Mouse (Mus musculus) MEL (cell line): ENCODE measurements around the gene Zdhhc24. TPM values are rescaled to one million over a fixed set of nuclear protein-coding genes. Genes with fewer than 3 reads are reported as not detected.

Experiments
- DNase-seq: peaks from one replicate; pipeline ENCODE4 v3.0.0; 2011; ENCODE audit warnings: low read depth, low spot score
- H3K27ac ChIP-seq: 2 replicates; pipeline ENCODE4 v1.5.1; 2012; ENCODE audit warnings: low read depth, mild to moderate bottlenecking, control low read depth, low read length, moderate library complexity; ENCODE audit not compliant: control insufficient read depth
- H3K27me3 ChIP-seq, 2 experiments: fragments of 150-350 bp in 1 of 2; sonication (generic) in 1 of 2; 2 replicates each; pipeline ENCODE4 v1.6.1; 2012; ENCODE audit warnings: low read length in 2 of 2, mild to moderate bottlenecking in 2 of 2, improper control_type of control experiment in 1 of 2, moderate library complexity in 1 of 2; ENCODE audit not compliant: insufficient read depth in 2 of 2, control insufficient read depth in 1 of 2
- H3K36me3 ChIP-seq, 2 experiments: 2 replicates each; pipeline ENCODE4 v1.6.1; 2012 to 2014; ENCODE audit warnings: low read length in 2 of 2, improper control_type of control experiment in 1 of 2, inconsistent platforms in 1 of 2, mild to moderate bottlenecking in 1 of 2; ENCODE audit not compliant: insufficient read depth in 2 of 2, control insufficient read depth in 1 of 2
- H3K4me1 ChIP-seq, 2 experiments: fragments of 150-350 bp in 1 of 2; sonication (generic) in 1 of 2; 2 replicates each; pipeline ENCODE4 v1.6.1; 2012; ENCODE audit warnings: low read length in 2 of 2, improper control_type of control experiment in 1 of 2, mild to moderate bottlenecking in 1 of 2; ENCODE audit not compliant: insufficient read depth in 2 of 2, control insufficient read depth in 1 of 2
- H3K4me3 ChIP-seq, 2 experiments: fragments of 150-350 bp in 1 of 2; sonication (generic) in 1 of 2; 2 replicates each; pipeline ENCODE4 v1.5.1; 2012; ENCODE audit warnings: low read depth in 2 of 2, low read length in 2 of 2, mild to moderate bottlenecking in 2 of 2, moderate library complexity in 2 of 2, control low read depth in 1 of 2, improper control_type of control experiment in 1 of 2; ENCODE audit not compliant: control insufficient read depth in 1 of 2, insufficient read depth in 1 of 2
- H3K79me2 ChIP-seq: 2 replicates; pipeline ENCODE4 v1.6.1; 2012; ENCODE audit warnings: mild to moderate bottlenecking, low read length, moderate library complexity; ENCODE audit not compliant: control insufficient read depth, poor library complexity, insufficient read depth
- H3K9ac ChIP-seq: 2 replicates; pipeline ENCODE4 v1.6.1; 2012; ENCODE audit warnings: low read depth, mild to moderate bottlenecking, control low read depth, low read length, moderate library complexity; ENCODE audit not compliant: control insufficient read depth, poor library complexity, severe bottlenecking
- H3K9me3 ChIP-seq: fragments of 150-350 bp; sonication (generic); replicated peaks from 2 replicates; pipeline ENCODE4 v1.6.1; 2012; ENCODE audit warnings: mild to moderate bottlenecking, low read length, improper control_type of control experiment, moderate library complexity; ENCODE audit not compliant: insufficient read depth
- ETS1 ChIP-seq: IDR thresholded peaks from 2 replicates; pipeline ENCODE4 v1.6.1; 2012; ENCODE audit warnings: low read depth, mild to moderate bottlenecking, inconsistent platforms, low read length, improper control_type of control experiment, moderate library complexity
- JUND ChIP-seq: IDR thresholded peaks from 2 replicates; pipeline ENCODE4 v1.6.1; 2011; ENCODE audit warnings: low read depth, mild to moderate bottlenecking, improper control_type of control experiment, low read length
- MXI1 ChIP-seq: IDR thresholded peaks from 2 replicates; pipeline ENCODE4 v1.6.1; 2011; ENCODE audit warnings: mild to moderate bottlenecking, low read depth, low read length, improper control_type of control experiment
- POLR2A ChIP-seq, 2 experiments: IDR thresholded peaks; 2 replicates each; pipeline ENCODE4 v1.6.1; 2011 to 2012; ENCODE audit warnings: low read length in 2 of 2, mild to moderate bottlenecking in 2 of 2, control low read depth in 1 of 2, improper control_type of control experiment in 1 of 2, low read depth in 1 of 2, moderate library complexity in 1 of 2; ENCODE audit not compliant: control insufficient read depth in 1 of 2, insufficient read depth in 1 of 2, poor library complexity in 1 of 2
- RCOR1 ChIP-seq: IDR thresholded peaks from 2 replicates; pipeline ENCODE4 v1.6.1; 2012; ENCODE audit warnings: low read depth, mild to moderate bottlenecking, inconsistent platforms, low read length, improper control_type of control experiment
- ZMIZ1 ChIP-seq: IDR thresholded peaks from 2 replicates; pipeline ENCODE4 v1.6.1; 2012; ENCODE audit warnings: low read depth, mild to moderate bottlenecking, inconsistent platforms, low read length, improper control_type of control experiment, moderate library complexity
- ZNF384 ChIP-seq: IDR thresholded peaks from 2 replicates; pipeline ENCODE4 v1.6.1; 2012; ENCODE audit warnings: low read depth, mild to moderate bottlenecking, inconsistent platforms, low read length, improper control_type of control experiment
- polyA plus RNA-seq, 2 experiments: library from polyadenylated mRNA; stranded (reverse) in 1 of 2; unstranded in 1 of 2; fragments of >175 nt in 1 of 2; fragments of >200 nt in 1 of 2; gene quantifications; 2 replicates each; pipeline versions ENCODE4 v1.2.1 to v1.2.4; 2012; ENCODE audit warnings: low replicate concordance in 2 of 2, low read depth in 1 of 2; ENCODE audit not compliant: insufficient read length in 2 of 2, insufficient read depth in 1 of 2, missing spikeins in 1 of 2
- total RNA-seq: library from RNA; depleted of rRNA; stranded (reverse); fragments of 300-350 nt; gene quantifications from 2 replicates; pipeline ENCODE4 v1.2.3, GENCODE M21; 2012

Zdhhc24 gene
- total and polyA plus RNA-seq, 3 experiments, result 15.8 to 21.1 TPM; not detected in 1

DNA sequence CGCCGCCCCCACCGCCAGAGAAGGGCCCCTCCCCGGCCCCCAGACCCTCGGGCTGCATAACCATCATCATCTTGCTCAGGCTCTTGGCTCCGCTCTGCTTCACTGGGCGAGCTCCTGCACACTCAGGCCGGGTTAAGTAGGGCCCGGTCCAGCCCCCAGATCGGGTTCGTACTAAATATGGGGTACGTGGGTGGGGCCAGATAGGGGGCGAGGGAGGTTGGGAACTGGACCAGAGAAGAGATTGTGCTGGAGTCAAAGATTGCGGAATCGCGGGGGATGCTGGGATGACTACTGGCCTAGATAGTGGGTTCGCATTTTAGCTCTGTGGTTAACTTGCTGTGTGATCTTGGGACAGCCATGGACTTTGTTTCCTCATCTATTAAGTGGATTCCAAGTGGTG is 683 bp upstream of the Zdhhc24 start, which contains the start of gene Actn3:
Actn3 (minus strand) TSS at position 125 of the 400 bp plus-strand sequence.
- H3K4me1 ChIP-seq, result peaks cover 0 to 17% of the 10 kb centered on the region in 2 experiments; a peak in 2 of 4 replicates

DNA sequence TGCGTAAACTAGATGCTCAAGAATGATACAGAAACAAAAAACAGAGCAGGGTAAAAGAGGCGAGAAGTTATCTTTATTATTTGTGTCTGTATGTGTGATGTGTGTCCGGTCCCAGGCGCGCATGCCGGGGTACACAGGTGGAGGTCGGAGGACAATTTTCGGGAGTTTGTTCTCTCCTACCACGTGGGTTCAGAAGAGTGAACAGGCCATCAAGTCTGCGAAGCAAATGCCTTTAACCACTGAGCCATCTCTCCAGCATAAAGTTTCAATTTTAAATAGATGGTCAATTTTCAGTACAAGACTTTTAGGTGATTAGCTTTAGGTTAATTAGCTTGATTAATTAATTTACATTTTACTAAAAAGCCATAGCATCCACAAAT is 846 bp downstream of the Zdhhc24 start:
- Histone ChIP-seq H3K36me3 (peaks cover 0 to 9% of the 10 kb centered on the region in 2 experiments; a peak in 2 of 4 replicates), H3K9ac (peak overlapping the region; percentile 95), H3K4me3 (peak overlapping the region; percentile 88 to 94), H3K79me2 (peaks cover 16% of the 10 kb centered on the region), H3K4me1 (peaks cover 0 to 17% of the 10 kb centered on the region in 2 experiments; a peak in 2 of 4 replicates), H3K27me3 (no peaks in the 10 kb centered on the region), H3K27ac (peak overlapping the region; percentile 66), H3K9me3 (no peaks in the 10 kb centered on the region)
- DNase-seq, result peak; percentile 38
- TF ChIP-seq ZNF384 (peak; percentile 57), ETS1 (no peak)
- TF ChIP-seq, all 39 proteins: peak for 1

More for the DNA sequence above, 683 bp upstream of the Zdhhc24 start, which contains the start of gene Actn3:
- peak within 1 kb of the TSS; percentile 95 for H3K9ac ChIP-seq
- H3K79me2 ChIP-seq, result peaks cover 16% of the 10 kb centered on the region
- H3K27ac ChIP-seq, result peak within 1 kb of the TSS; percentile 66
- H3K27me3 ChIP-seq, result no peaks in the 10 kb centered on the region; a peak in 1 of 4 replicates
- H3K9me3 ChIP-seq, result no peaks in the 10 kb centered on the region
- TF ChIP-seq ZMIZ1 (no peak), RCOR1 (peak; percentile 50; the same call in 1 of the 2 replicates)
- DNase-seq, result no peak
- peak within 1 kb of the TSS; percentile 88 to 94 for H3K4me3 ChIP-seq
- peaks cover 0 to 9% of the 10 kb centered on the region in 2 experiments; a peak in 2 of 4 replicates for H3K36me3 ChIP-seq

DNA sequence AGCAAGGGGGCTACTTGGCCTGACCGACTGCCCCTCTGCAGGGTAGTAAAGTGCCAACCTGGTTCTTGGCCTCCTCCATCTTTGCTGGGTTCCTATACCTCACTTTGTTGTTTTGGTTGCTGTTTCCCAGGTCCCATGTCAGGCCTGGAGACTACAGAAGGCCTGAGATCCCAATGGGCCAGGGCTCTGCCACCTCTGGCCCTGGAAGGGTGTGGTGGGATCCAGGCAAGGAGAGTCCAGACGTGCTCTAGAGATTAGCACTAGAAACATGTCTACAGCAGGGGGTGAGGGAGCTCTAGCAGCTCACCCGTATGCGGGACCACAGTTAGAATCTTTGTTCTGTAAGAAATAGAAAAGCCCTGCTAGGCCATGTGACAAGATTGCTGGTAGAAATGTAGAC is 5.5 kb downstream of the Zdhhc24 start:
- H3K27me3 ChIP-seq, result no peaks in the 10 kb centered on the region
- no peak overlapping the region for H3K27ac ChIP-seq
- no peak for TF ChIP-seq ETS1
- 0 out of 4 replicates have a peak, but pooled peaks of 1 of the 2 experiments have one; percentile 13 for TF ChIP-seq POLR2A (IDR thresholded peaks at IDR 0.05; ENCODE audit: control insufficient read depth in 1 of 2, insufficient read depth in 1 of 2, low read depth in 1 of 2, low read length in 2 of 2, poor library complexity in 1 of 2)
- no peak for TF ChIP-seq MXI1
- no peak overlapping the region for H3K9ac ChIP-seq
- H3K9me3 ChIP-seq, result no peaks in the 10 kb centered on the region
- peaks cover 0 to 11% of the 10 kb centered on the region in 2 experiments; a peak in 2 of 4 replicates for H3K4me1 ChIP-seq
- H3K36me3 ChIP-seq, result peaks cover 0 to 5% of the 10 kb centered on the region in 2 experiments; a peak in 2 of 4 replicates
- H3K4me3 ChIP-seq, result no peak overlapping the region
- no peak for DNase-seq
- H3K79me2 ChIP-seq, result peaks cover 12% of the 10 kb centered on the region

DNA sequence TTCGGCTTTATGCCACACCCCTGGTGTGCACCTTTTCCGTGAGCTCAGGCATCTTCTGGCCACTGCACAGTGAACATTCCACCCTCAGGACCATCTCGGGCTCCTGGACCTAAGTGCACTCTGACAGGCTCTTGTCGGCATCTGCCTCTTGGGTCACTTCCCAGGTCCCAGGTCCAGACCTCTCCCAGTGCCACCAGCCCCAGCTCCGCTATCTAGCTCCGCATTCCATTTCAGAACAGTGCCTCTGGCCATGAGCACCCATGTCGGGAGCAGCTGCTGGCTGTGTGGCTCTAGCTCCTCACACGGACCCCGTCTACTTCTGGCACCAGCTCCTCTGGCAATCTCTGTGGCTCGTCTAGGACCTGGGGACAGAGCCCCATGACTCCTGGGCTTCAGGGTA is 11.3 kb downstream of the Zdhhc24 start:
- H3K79me2 ChIP-seq, result no peaks in the 10 kb centered on the region
- no peaks in the 10 kb centered on the region for H3K9me3 ChIP-seq
- peaks cover 0 to 5% of the 10 kb centered on the region in 2 experiments; a peak in 2 of 4 replicates for H3K36me3 ChIP-seq
- H3K27me3 ChIP-seq, result no peaks in the 10 kb centered on the region
- TF ChIP-seq ZMIZ1, result no peak
- no peak for TF ChIP-seq JUND
- peaks cover 4 to 9% of the 10 kb centered on the region in 2 experiments for H3K4me1 ChIP-seq
- no peak overlapping the region for H3K9ac ChIP-seq
- no peak for DNase-seq
- no peak overlapping the region for H3K27ac ChIP-seq
- H3K4me3 ChIP-seq, result no peak overlapping the region
